Mouse (Mus musculus) right cerebral cortex, postnatal 10 days (tissue): ENCODE data around the gene Pygm.

Source experiments
- DNase-seq, 2 experiments: peaks; one replicate each; pipeline ENCODE4 v3.0.0; 2021; ENCODE audit warnings: low spot score in 2 of 2

The Pygm gene

GRCm38 (mm10) chr19:6409176-6409575 lies 25.0 kb downstream of the Pygm start:
- DNase-seq = no peak

- DNase-seq = no peak
Measured at GRCm38 (mm10) chr19:6409936-6410335, 25.7 kb downstream of the Pygm start.

DNA sequence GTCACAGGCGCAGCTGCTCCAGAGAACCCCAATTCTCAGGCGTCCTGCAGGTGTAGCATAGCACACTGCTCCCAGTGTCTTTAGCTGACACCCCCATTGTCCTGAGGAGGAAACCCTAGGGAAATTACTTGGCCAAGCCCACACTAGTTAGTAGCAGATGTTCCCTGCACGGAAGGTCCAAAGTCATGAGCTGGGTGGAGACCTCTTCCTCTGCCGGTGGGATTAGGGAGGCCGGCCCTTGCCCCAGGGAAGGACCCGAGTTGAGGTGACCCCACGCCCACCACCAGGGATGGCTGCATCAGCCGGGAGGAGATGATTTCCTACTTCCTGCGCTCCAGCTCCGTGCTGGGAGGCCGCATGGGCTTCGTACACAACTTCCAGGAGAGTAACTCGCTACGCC lies 28.6 kb downstream of the Pygm start:
- DNase-seq = no peak

GRCm38 (mm10) chr19:6415454-6415853 lies 31.3 kb downstream of the Pygm start:
- DNase-seq = no peak

- peak; percentile 81 to 84 for DNase-seq
Measured at GRCm38 (mm10) chr19:6416124-6416770, 32.0 kb downstream of the Pygm start.

GRCm38 (mm10) chr19:6416894-6417761 lies 32.9 kb downstream of the Pygm start:
- peak in 1 of 2 experiments; percentile 21 for DNase-seq

DNA sequence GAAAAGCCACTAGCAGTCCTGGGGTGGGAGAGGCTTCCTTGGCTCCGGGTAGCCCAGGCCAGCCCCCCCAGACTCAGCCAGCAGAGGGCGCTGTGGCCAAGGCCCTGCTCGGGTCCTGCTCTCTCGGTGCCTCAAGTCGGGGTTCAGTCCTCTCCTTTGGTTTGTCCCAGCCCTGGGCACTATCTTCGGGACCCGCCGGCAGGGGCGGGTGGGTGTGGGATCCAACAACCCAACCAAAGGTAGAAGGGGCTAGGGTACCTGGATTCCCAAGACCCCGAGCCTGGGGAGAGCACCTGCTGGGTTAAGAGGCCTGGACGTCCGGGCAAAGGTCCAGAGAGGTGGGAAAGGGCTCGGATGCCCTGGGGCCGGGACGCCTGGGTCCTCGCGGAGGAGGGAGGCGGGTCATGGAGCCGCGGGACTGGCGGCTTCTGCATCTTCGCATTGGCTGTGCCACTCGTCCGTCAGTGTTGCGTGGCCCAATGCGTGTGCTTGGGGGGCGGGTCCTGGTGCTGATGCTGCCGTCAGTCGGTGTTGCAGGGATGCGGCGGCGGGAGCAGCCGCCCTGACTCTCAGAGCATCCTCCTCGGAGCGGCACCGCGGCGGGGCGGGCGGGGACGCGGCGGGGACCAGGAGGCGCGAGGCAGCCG lies 34.2 kb downstream of the Pygm start, which contains the start of gene Nrxn2:
Nrxn2 (plus strand) TSS at position 499 of the 647 bp plus-strand sequence.
- DNase-seq = peak; percentile 97 to 98

GRCm38 (mm10) chr19:6418984-6419692 lies 34.9 kb downstream of the Pygm start:
- peak in 1 of 2 experiments; percentile 63 for DNase-seq

- DNase-seq = peak in 1 of 2 experiments; percentile 36
Measured at GRCm38 (mm10) chr19:6419805-6420310, 35.7 kb downstream of the Pygm start.

- peak; percentile 79 to 84 for DNase-seq
Measured at GRCm38 (mm10) chr19:6420481-6421210, 36.4 kb downstream of the Pygm start.

- peak in 1 of 2 experiments; percentile 76 for DNase-seq
Measured at GRCm38 (mm10) chr19:6421211-6421590, 37.0 kb downstream of the Pygm start.

DNA sequence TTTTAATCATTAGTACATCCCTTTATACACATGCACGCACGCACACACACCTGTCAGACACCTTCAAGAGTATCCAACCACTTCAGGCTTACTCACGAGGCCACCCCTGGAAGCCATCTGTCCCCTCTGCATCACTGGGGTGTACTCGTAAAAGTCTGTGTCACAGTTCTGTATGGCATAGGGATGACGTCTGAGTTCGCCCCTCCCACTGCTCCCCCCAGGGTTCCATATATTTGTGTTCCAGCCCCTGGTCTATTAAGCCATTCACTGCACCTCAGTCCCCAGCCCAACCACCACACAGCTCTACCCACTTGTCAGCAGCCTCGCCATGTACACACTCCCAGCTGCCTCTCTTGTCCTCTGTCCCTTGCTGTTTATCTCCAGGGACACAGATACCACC lies 37.8 kb downstream of the Pygm start:
- no peak for DNase-seq

DNA sequence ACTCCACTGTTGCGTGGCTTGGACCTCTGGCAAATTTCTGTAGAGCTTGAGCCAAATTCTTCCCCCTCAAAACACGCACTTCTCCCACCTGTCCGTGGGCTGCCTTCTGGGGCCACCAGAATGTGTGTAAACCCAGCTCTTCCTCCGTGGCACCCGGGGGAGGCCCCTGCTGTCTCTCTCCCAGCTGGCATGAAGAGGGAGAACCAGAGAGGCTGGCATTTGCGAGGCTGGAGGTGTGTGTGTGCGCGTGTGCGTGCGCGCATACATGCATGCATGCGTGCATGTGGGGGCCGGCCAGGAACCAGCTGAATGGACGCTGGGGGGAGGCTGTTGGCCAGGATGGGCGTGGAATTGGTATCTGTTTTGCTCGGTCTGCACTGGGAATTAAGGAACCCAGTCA lies 39.0 kb downstream of the Pygm start:
- peak; percentile 65 to 75 for DNase-seq

DNA sequence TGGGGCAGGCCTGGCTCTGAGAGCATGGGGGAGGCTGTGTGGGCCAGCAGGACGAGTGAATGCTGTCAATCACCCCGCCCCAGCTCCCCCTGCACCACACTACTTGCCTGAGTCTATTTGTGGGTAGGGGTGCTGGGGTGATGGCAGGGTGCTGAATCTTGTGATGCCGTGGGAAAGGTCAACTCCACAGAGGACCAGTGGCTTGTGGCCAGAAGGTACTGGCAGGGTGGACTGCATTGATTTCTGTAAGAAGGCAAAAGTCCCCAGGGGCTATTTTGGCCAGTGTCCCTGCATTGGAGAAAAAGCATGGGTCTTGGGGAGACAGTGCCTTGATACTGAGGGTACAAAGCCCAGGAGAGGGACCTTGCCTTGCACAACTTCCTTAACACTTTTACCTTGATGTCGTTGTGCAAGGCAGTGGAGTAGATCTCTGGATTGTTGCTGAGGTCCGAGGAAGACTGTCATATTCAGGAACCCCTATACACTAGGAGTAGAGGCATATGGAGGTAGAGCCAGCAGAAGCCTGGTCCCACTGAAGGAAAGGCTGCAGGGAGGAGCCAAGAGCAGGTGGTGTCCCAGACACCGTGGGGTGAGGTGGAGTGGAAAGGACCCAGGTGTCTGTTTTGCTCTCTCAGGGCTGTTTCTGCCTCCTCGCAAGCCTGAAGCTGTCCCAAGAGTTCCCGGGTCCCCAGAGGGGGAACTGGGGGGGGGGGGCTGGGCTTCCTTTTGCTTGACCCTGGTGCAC lies 40.1 kb downstream of the Pygm start:
- DNase-seq = no peak

DNA sequence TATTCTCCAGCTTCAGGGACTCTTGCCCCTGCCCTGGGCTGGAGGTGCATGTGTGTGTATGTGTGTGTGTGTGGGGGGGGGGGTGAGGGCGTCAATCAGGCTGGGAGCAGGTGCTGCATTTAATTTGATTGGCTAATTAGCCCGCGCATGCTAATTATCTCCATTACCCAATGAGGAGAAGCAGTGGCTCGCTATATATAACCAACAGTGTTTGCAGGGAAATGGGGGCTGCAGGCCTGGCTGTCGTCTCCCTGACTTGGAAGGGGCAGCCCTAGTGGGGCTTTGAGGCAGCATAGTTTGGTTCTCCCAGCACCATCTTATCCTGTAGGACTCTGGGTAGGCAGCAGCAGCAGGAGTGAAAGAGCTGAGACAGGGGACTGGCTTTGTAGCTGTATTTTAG lies 41.4 kb downstream of the Pygm start:
- no peak for DNase-seq

GRCm38 (mm10) chr19:6426703-6427500 lies 42.7 kb downstream of the Pygm start:
- no peak for DNase-seq

DNA sequence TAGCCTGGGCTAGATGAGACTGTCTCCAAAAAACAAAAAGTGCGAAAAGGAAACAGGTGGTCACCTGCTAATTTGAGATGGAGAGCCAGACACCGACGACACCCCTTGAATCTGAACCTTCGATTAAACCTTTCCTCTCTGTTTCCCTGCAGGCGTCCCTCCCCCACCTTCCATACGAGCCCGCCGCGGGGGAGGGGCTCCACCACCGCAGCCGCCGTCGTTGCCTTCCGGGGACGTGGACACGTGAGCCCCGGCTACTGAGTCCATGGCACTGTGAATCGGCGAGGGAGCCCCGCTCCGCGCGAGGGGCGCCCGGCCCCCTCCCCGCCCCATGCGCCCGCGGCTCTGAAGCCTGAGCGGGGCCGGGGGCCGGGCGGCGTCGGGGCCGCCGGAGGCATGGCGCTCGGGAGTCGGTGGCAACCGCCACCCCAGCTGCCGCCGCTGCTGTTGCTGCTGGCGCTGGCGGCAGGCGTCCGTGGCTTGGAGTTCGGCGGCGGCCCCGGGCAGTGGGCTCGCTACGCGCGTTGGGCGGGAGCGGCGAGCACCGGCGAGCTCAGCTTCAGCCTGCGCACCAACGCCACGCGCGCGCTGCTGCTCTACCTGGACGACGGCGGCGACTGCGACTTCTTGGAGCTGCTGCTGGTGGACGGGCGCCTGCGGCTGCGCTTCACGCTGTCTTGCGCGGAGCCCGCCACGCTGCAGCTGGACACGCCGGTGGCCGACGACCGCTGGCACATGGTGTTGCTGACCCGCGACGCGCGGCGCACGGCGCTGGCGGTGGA lies 43.6 kb downstream of the Pygm start:
- DNase-seq = no peak

DNA sequence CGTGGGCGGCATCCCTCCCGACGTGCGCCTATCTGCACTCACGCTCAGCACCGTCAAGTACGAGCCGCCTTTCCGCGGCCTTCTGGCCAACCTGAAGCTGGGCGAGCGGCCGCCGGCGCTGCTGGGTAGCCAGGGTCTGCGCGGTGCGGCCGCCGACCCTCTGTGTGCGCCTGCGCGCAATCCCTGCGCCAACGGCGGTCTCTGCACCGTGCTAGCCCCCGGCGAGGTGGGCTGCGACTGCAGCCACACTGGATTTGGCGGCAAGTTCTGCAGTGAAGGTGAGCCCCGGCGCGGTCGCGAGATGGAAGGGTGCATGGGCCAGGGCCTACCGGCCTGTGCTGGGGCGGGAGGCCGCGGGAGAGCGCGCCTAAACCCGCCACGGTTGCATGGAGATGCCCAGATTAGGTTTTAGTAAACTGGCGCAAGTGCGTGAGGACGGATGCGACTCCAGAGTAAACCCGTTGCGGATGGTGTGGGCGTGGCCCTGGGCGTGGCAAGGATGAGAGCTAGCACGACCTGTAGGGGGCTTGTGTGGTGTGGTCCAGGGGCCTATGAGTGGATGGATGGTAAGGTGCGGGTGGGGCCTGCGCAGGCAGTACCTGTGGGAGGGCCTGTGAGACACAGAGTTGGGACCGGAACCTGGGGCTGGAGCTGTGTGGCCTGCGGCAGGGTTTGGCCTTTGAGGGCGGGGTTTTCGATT lies 44.5 kb downstream of the Pygm start:
- DNase-seq = peak in 1 of 2 experiments; percentile 47
